Mouse (Mus musculus): ENCODE results near the gene Tom1l2. TPM values are rescaled to one million over a fixed set of nuclear protein-coding genes. Genes with fewer than 3 reads are reported as not detected.

The Tom1l2 gene
- total and polyA plus RNA-seq, 3 experiments = 4.8 to 10.4 (median 10.4) TPM

GRCm38 (mm10) chr11:60276408-60277093 lies 76.2 kb downstream of the Tom1l2 start:
- no peaks in the 10 kb centered on the region for H3K79me2 ChIP-seq (replicated peaks; ENCODE audit: control insufficient read depth, extremely low read depth, insufficient read depth, poor library complexity, severe bottlenecking)
- H3K4me3 ChIP-seq (replicated peaks in 1 of 3; ENCODE audit: low read depth in 2 of 3, low read length in 2 of 3, poor library complexity in 1 of 3) = no peak overlapping the region
- no peaks in the 10 kb centered on the region for H3K9me3 ChIP-seq (replicated peaks; ENCODE audit: low read length)
- in situ Hi-C loops (cut with MboI; ENCODE audit: low pct_ligation_motif_present, low pct_unique_long_range_greater_than_20kb, low sequenced_read_pairs) (no loop called here), dilution Hi-C loops (cut with MboI; ENCODE audit: extremely low pct_ligation_motif_present, extremely low pct_unique_long_range_greater_than_20kb, low sequenced_read_pairs) (no loop called here)
- DNase-seq (ENCODE audit: extremely low read depth) = no peak
- H3K27ac ChIP-seq (ENCODE audit: insufficient read depth, low read depth) = no peak overlapping the region
- no peak overlapping the region for H3K9ac ChIP-seq (ENCODE audit: insufficient read depth, low read depth)
- TF ChIP-seq BHLHE40 (IDR thresholded peaks at IDR 0.05; ENCODE audit: low read depth, low read length) (no peak), MAZ (IDR thresholded peaks at IDR 0.05; ENCODE audit: low read depth, low read length) (no peak), POLR2AphosphoS2 (IDR thresholded peaks at IDR 0.05; ENCODE audit: low read depth, low read length) (no peak), MAX (IDR thresholded peaks at IDR 0.05; ENCODE audit: low read length) (no peak), GABPA (IDR thresholded peaks at IDR 0.05; ENCODE audit: insufficient replicate concordance, low read depth, low read length) (no peak), ELF1 (IDR thresholded peaks at IDR 0.05; ENCODE audit: low read depth, low read length) (no peak), JUND (conservative IDR thresholded peaks at IDR 0.05; ENCODE audit: low read depth, low read length) (no peak), RCOR1 (conservative IDR thresholded peaks at IDR 0.05; ENCODE audit: low read depth, low read length) (no peak), NELFE (IDR thresholded peaks at IDR 0.05; ENCODE audit: low read depth, low read length) (no peak), IRF4 (IDR thresholded peaks at IDR 0.05; ENCODE audit: low read depth, low read length) (no peak), UBTF (IDR thresholded peaks at IDR 0.05; ENCODE audit: low read depth, low read length) (no peak), MAFK (IDR thresholded peaks at IDR 0.05; ENCODE audit: insufficient replicate concordance, low read length) (no peak), TCF12 (IDR thresholded peaks at IDR 0.05; ENCODE audit: low read depth, low read length) (no peak), SIN3A (IDR thresholded peaks at IDR 0.05; ENCODE audit: low read length) (no peak), USF1 (IDR thresholded peaks at IDR 0.05; ENCODE audit: low read depth, low read length) (no peak)
- H3K4me2 ChIP-seq (ENCODE audit: insufficient read depth, low read depth, poor library complexity, severe bottlenecking) = no peak overlapping the region
- peaks cover 0 to 20% of the 10 kb centered on the region in 2 experiments; a peak in 2 of 4 replicates for H3K4me1 ChIP-seq (ENCODE audit: control insufficient read depth in 1 of 2, insufficient read depth in 2 of 2)
- no peaks in the 10 kb centered on the region for H3K27me3 ChIP-seq (replicated peaks)
- H3K36me3 ChIP-seq (replicated peaks in 1 of 2; ENCODE audit: control insufficient read depth in 1 of 2, insufficient read depth in 1 of 2, low read length in 1 of 2) = peaks cover 10 to 24% of the 10 kb centered on the region in 2 experiments

GRCm38 (mm10) chr11:60273273-60273805 lies 79.4 kb downstream of the Tom1l2 start:
- Histone ChIP-seq H3K27ac (ENCODE audit: insufficient read depth, low read depth) (no peak overlapping the region), H3K9ac (ENCODE audit: insufficient read depth, low read depth) (no peak overlapping the region), H3K27me3 (replicated peaks) (no peaks in the 10 kb centered on the region), H3K4me3 (replicated peaks in 1 of 3; ENCODE audit: low read depth in 2 of 3, low read length in 2 of 3, poor library complexity in 1 of 3) (no peak overlapping the region), H3K36me3 (replicated peaks in 1 of 2; ENCODE audit: control insufficient read depth in 1 of 2, insufficient read depth in 1 of 2, low read length in 1 of 2) (peaks cover 6 to 33% of the 10 kb centered on the region in 2 experiments), H3K79me2 (replicated peaks; ENCODE audit: control insufficient read depth, extremely low read depth, insufficient read depth, poor library complexity, severe bottlenecking) (no peaks in the 10 kb centered on the region), H3K9me3 (replicated peaks; ENCODE audit: low read length) (no peaks in the 10 kb centered on the region), H3K4me1 (ENCODE audit: control insufficient read depth in 1 of 2, insufficient read depth in 2 of 2) (peaks cover 0 to 22% of the 10 kb centered on the region in 2 experiments; a peak in 2 of 4 replicates), H3K4me2 (ENCODE audit: insufficient read depth, low read depth, poor library complexity, severe bottlenecking) (no peak overlapping the region)
- dilution Hi-C loops (cut with MboI; ENCODE audit: extremely low pct_ligation_motif_present, extremely low pct_unique_long_range_greater_than_20kb, low sequenced_read_pairs) = no loop called here
- TF ChIP-seq MAZ (IDR thresholded peaks at IDR 0.05; ENCODE audit: low read depth, low read length) = no peak
- no peak for TF ChIP-seq IRF4 (IDR thresholded peaks at IDR 0.05; ENCODE audit: low read depth, low read length)
- TF ChIP-seq SMC3 (IDR thresholded peaks at IDR 0.05; ENCODE audit: low read depth, low read length) = no peak
- no peak for DNase-seq (ENCODE audit: extremely low read depth)
- in situ Hi-C loops (cut with MboI; ENCODE audit: low pct_ligation_motif_present, low pct_unique_long_range_greater_than_20kb, low sequenced_read_pairs) = no loop called here
